Mouse (Mus musculus): ENCODE results near the gene Ddo. TPM values are rescaled to one million over a fixed set of nuclear protein-coding genes. Genes with fewer than 3 reads are reported as not detected.

The Ddo gene
- total and polyA plus RNA-seq, 3 experiments, result 33.5 to 34.1 (median 33.8) TPM

- intact Hi-C loops (cut with DNase I), result no loop called here
- Histone ChIP-seq H3K79me2 (replicated peaks; ENCODE audit: control insufficient read depth, insufficient read depth, low read length) (no peaks in the 10 kb centered on the region), H3K4me3 (no peak overlapping the region), H3K36me3 (ENCODE audit: control insufficient read depth, insufficient read depth, low read length) (no peaks in the 10 kb centered on the region), H3K27me3 (ENCODE audit: control insufficient read depth, insufficient read depth, low read length) (no peaks in the 10 kb centered on the region), H3K9ac (ENCODE audit: low read depth, low read length) (no peak overlapping the region), H3K27ac (no peak overlapping the region), H3K4me1 (ENCODE audit: control insufficient read depth, insufficient read depth, low read length) (no peaks in the 10 kb centered on the region)
- TF ChIP-seq CTCF (IDR thresholded peaks at IDR 0.05) (peak; percentile 57), EP300 (IDR thresholded peaks at IDR 0.05; ENCODE audit: insufficient read depth, low read depth, low read length) (no peak)
- no peak for DNase-seq
Observed at GRCm38 (mm10) chr10:40617973-40618372, 11.8 kb upstream of the Ddo start.

GRCm38 (mm10) chr10:40619760-40620159, 10.1 kb upstream of the Ddo start:
- intact Hi-C loops (cut with DNase I), result no loop called here
- H3K9ac ChIP-seq (ENCODE audit: low read depth, low read length), result no peak overlapping the region
- H3K79me2 ChIP-seq (replicated peaks; ENCODE audit: control insufficient read depth, insufficient read depth, low read length), result no peaks in the 10 kb centered on the region
- H3K4me1 ChIP-seq (ENCODE audit: control insufficient read depth, insufficient read depth, low read length), result no peaks in the 10 kb centered on the region
- H3K36me3 ChIP-seq (ENCODE audit: control insufficient read depth, insufficient read depth, low read length), result no peaks in the 10 kb centered on the region
- TF ChIP-seq POLR2A (IDR thresholded peaks at IDR 0.05; ENCODE audit: insufficient read depth, low read depth, low read length) (no peak), CTCF (IDR thresholded peaks at IDR 0.05) (no peak), EP300 (IDR thresholded peaks at IDR 0.05; ENCODE audit: insufficient read depth, low read depth, low read length) (no peak)
- H3K27me3 ChIP-seq (ENCODE audit: control insufficient read depth, insufficient read depth, low read length), result no peaks in the 10 kb centered on the region
- WGBS, result 96% methylated on average over 1 of the region's 1 CpGs
- H3K4me3 ChIP-seq, result no peak overlapping the region
- H3K27ac ChIP-seq, result no peak overlapping the region
- no peak for DNase-seq

- peak in 1 of 2 experiments; percentile 30 for DNase-seq
- peak overlapping the region; percentile 91 for H3K27ac ChIP-seq
- no peak overlapping the region for H3K4me3 ChIP-seq
- intact Hi-C loops (cut with DNase I), result no loop called here
- no peaks in the 10 kb centered on the region; the same call in 1 of the 2 replicates for H3K36me3 ChIP-seq (ENCODE audit: control insufficient read depth, insufficient read depth, low read length)
- H3K27me3 ChIP-seq (ENCODE audit: control insufficient read depth, insufficient read depth, low read length), result no peaks in the 10 kb centered on the region
- WGBS, result 79% methylated on average over 7 of the region's 7 CpGs
- TF ChIP-seq POLR2A (IDR thresholded peaks at IDR 0.05; ENCODE audit: insufficient read depth, low read depth, low read length), result no peak
- TF ChIP-seq CTCF (IDR thresholded peaks at IDR 0.05), result peak; percentile 72
- no peak for TF ChIP-seq EP300 (IDR thresholded peaks at IDR 0.05; ENCODE audit: insufficient read depth, low read depth, low read length)
- H3K9ac ChIP-seq (ENCODE audit: low read depth, low read length), result no peak overlapping the region
- peaks cover 2% of the 10 kb centered on the region; the same call in 1 of the 2 replicates for H3K4me1 ChIP-seq (ENCODE audit: control insufficient read depth, insufficient read depth, low read length)
- H3K79me2 ChIP-seq (replicated peaks; ENCODE audit: control insufficient read depth, insufficient read depth, low read length), result no peaks in the 10 kb centered on the region
Observed at GRCm38 (mm10) chr10:40629140-40629539, 671 bp upstream of the Ddo start.

- intact Hi-C loops (cut with DNase I), result no loop called here
- 57% methylated on average over 5 of the region's 5 CpGs for WGBS
- Histone ChIP-seq H3K4me3 (peak overlapping the region; percentile 31), H3K27ac (peak overlapping the region; percentile 91), H3K27me3 (ENCODE audit: control insufficient read depth, insufficient read depth, low read length) (no peaks in the 10 kb centered on the region), H3K4me1 (ENCODE audit: control insufficient read depth, insufficient read depth, low read length) (peaks cover 2% of the 10 kb centered on the region; the same call in 1 of the 2 replicates), H3K9ac (ENCODE audit: low read depth, low read length) (peak overlapping the region; percentile 40), H3K36me3 (ENCODE audit: control insufficient read depth, insufficient read depth, low read length) (no peaks in the 10 kb centered on the region; the same call in none of the 2 replicates), H3K79me2 (replicated peaks; ENCODE audit: control insufficient read depth, insufficient read depth, low read length) (no peaks in the 10 kb centered on the region)
- DNase-seq, result peak; percentile 41 to 60
- no peak for TF ChIP-seq POLR2A (IDR thresholded peaks at IDR 0.05; ENCODE audit: insufficient read depth, low read depth, low read length)
- TF ChIP-seq EP300 (IDR thresholded peaks at IDR 0.05; ENCODE audit: insufficient read depth, low read depth, low read length), result no peak
- no peak for TF ChIP-seq CTCF (IDR thresholded peaks at IDR 0.05)
Observed at GRCm38 (mm10) chr10:40630457-40630856, 646 bp downstream of the Ddo start.

GRCm38 (mm10) chr10:40630961-40631360, 1.1 kb downstream of the Ddo start:
- peak; percentile 36 to 49 for DNase-seq

GRCm38 (mm10) chr10:40632087-40632486, 2.3 kb downstream of the Ddo start:
- Histone ChIP-seq H3K9ac (ENCODE audit: low read depth, low read length) (no peak overlapping the region), H3K4me1 (ENCODE audit: control insufficient read depth, insufficient read depth, low read length) (peaks cover 2% of the 10 kb centered on the region; the same call in 1 of the 2 replicates), H3K36me3 (ENCODE audit: control insufficient read depth, insufficient read depth, low read length) (no peaks in the 10 kb centered on the region; the same call in none of the 2 replicates), H3K79me2 (replicated peaks; ENCODE audit: control insufficient read depth, insufficient read depth, low read length) (no peaks in the 10 kb centered on the region), H3K27me3 (ENCODE audit: control insufficient read depth, insufficient read depth, low read length) (no peaks in the 10 kb centered on the region), H3K27ac (no peak overlapping the region; the same call in 1 of the 2 replicates), H3K4me3 (no peak overlapping the region)
- WGBS, result 33% methylated on average over 3 of the region's 3 CpGs
- TF ChIP-seq POLR2A (IDR thresholded peaks at IDR 0.05; ENCODE audit: insufficient read depth, low read depth, low read length) (no peak), CTCF (IDR thresholded peaks at IDR 0.05) (no peak), EP300 (IDR thresholded peaks at IDR 0.05; ENCODE audit: insufficient read depth, low read depth, low read length) (no peak)
- DNase-seq, result no peak
- intact Hi-C loops (cut with DNase I), result no loop called here

More at GRCm38 (mm10) chr10:40630961-40631360, 1.1 kb downstream of the Ddo start:
- no peaks in the 10 kb centered on the region for H3K79me2 ChIP-seq (replicated peaks; ENCODE audit: control insufficient read depth, insufficient read depth, low read length)
- peak overlapping the region; percentile 31 for H3K4me3 ChIP-seq
- peaks cover 2% of the 10 kb centered on the region; the same call in 1 of the 2 replicates for H3K4me1 ChIP-seq (ENCODE audit: control insufficient read depth, insufficient read depth, low read length)
- 41% methylated on average over 9 of the region's 9 CpGs for WGBS
- H3K36me3 ChIP-seq (ENCODE audit: control insufficient read depth, insufficient read depth, low read length), result no peaks in the 10 kb centered on the region; the same call in none of the 2 replicates
- H3K27me3 ChIP-seq (ENCODE audit: control insufficient read depth, insufficient read depth, low read length), result no peaks in the 10 kb centered on the region
- H3K27ac ChIP-seq, result peak overlapping the region; percentile 91
- peak overlapping the region; percentile 40 for H3K9ac ChIP-seq (ENCODE audit: low read depth, low read length)
- intact Hi-C loops (cut with DNase I), result no loop called here
- TF ChIP-seq POLR2A (IDR thresholded peaks at IDR 0.05; ENCODE audit: insufficient read depth, low read depth, low read length), result peak; percentile 32; the same call in 1 of the 2 replicates
- TF ChIP-seq EP300 (IDR thresholded peaks at IDR 0.05; ENCODE audit: insufficient read depth, low read depth, low read length), result no peak
- no peak for TF ChIP-seq CTCF (IDR thresholded peaks at IDR 0.05)

All from heart, adult 2 months (tissue).